Mouse (Mus musculus) lung, postnatal 0 days (tissue): ENCODE results near the gene Fam196b. TPM values are rescaled to one million over a fixed set of nuclear protein-coding genes. Genes with fewer than 3 reads are reported as not detected.

Experiments
- ATAC-seq: fragments of 200-750 bp; cut with Nextera tagmentation; 2 replicates; pipeline ENCODE4 v1.8.0; 2017; ENCODE audit warnings: moderate library complexity
- DNase-seq: peaks from one replicate; pipeline ENCODE4 v3.0.0-alpha.2; 2016; ENCODE audit warnings: low spot score
- H3K27ac ChIP-seq: fragments of 300-500 bp; sonication (generic); 2 replicates; pipeline ENCODE4 v1.5.1; 2014; ENCODE audit warnings: antibody characterized with exemption, mild to moderate bottlenecking, low read length, mixed read lengths
- H3K27me3 ChIP-seq: fragments of 300-500 bp; sonication (generic); replicated peaks from 2 replicates; pipeline ENCODE4 v1.6.1; 2014; ENCODE audit warnings: low read length, mixed read lengths; ENCODE audit not compliant: insufficient read depth
- H3K36me3 ChIP-seq: fragments of 300-500 bp; sonication (generic); 2 replicates; pipeline ENCODE4 v1.6.1; 2014; ENCODE audit warnings: low read length, mixed read lengths; ENCODE audit not compliant: insufficient read depth
- H3K4me1 ChIP-seq: fragments of 300-500 bp; sonication (generic); 2 replicates; pipeline ENCODE4 v1.6.1; 2014; ENCODE audit warnings: antibody characterized with exemption, low read depth, low read length, mixed read lengths; ENCODE audit not compliant: insufficient read depth
- H3K4me2 ChIP-seq: fragments of 300-500 bp; sonication (generic); replicated peaks from 2 replicates; pipeline ENCODE4 v1.6.1; 2014; ENCODE audit warnings: low read depth, mild to moderate bottlenecking, low read length, moderate library complexity, mixed read lengths
- H3K4me3 ChIP-seq: fragments of 300-500 bp; sonication (generic); 2 replicates; pipeline ENCODE4 v1.5.1; 2014; ENCODE audit warnings: low read depth, low read length
- H3K9ac ChIP-seq: fragments of 300-500 bp; sonication (generic); replicated peaks from 2 replicates; pipeline ENCODE4 v1.6.1; 2014; ENCODE audit warnings: low read depth, mild to moderate bottlenecking
- H3K9me3 ChIP-seq: fragments of 300-500 bp; sonication (generic); 2 replicates; pipeline ENCODE4 v1.6.1; 2016; ENCODE audit warnings: low read length, mixed read lengths
- CTCF ChIP-seq: IDR thresholded peaks from 2 replicates; pipeline ENCODE4 v1.5.1; 2016; ENCODE audit warnings: antibody characterized with exemption, mild to moderate bottlenecking
- EP300 ChIP-seq: IDR thresholded peaks from 2 replicates; pipeline ENCODE4 v1.6.1; 2016; ENCODE audit warnings: antibody characterized with exemption, mild to moderate bottlenecking, control low read depth
- WGBS: fragments of 180-500 bp; shearing (Covaris S2); extraction: QIAGEN DNeasy Blood & Tissue Kit; methylation state at CpG from one replicate; pipeline ENCODE4 v1.1.7; 2014; 5-methylcytosine and 5-hydroxymethylcytosine counted together
- polyA plus RNA-seq: library from polyadenylated mRNA; unstranded; fragments of >200 nt; fragmentation: Nextera tagmentation; extraction: Ambion mirVana; gene quantifications from 2 replicates; pipeline ENCODE4 v1.2.1, GENCODE M21; 2015

Fam196b gene
- polyA plus RNA-seq, 1 experiment from 2014 or later = 0.08 TPM

DNA sequence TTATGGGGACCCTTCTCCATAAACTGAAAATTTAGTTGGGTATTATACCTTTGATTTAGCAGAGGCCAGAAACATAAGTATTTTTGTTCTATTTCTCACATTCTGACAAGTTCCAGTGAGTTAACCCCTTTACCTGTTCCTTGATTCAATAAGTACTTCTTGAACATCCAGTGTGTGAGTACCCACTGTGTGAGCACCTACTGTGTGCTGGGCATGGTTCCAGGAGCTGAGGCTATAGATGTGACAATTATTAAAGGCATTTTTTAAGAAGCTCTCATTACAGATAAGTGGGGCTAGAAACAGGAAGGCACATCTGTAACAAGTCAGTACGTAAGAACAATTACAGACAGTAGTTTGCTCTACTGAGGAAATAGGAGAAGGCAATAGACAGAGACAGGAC is 4.7 kb downstream of the Fam196b start:
- WGBS = 53% methylated on average over 1 of the region's 1 CpGs
- H3K4me2 ChIP-seq = no peak overlapping the region
- H3K27me3 ChIP-seq = no peaks in the 10 kb centered on the region
- no peak overlapping the region for H3K27ac ChIP-seq
- H3K4me1 ChIP-seq = no peaks in the 10 kb centered on the region
- H3K36me3 ChIP-seq = no peaks in the 10 kb centered on the region
- no peak overlapping the region for H3K9ac ChIP-seq
- H3K4me3 ChIP-seq = no peak overlapping the region
- no peak for ATAC-seq
- DNase-seq = no peak
- H3K9me3 ChIP-seq = no peaks in the 10 kb centered on the region
- TF ChIP-seq EP300 (no peak), CTCF (no peak)

DNA sequence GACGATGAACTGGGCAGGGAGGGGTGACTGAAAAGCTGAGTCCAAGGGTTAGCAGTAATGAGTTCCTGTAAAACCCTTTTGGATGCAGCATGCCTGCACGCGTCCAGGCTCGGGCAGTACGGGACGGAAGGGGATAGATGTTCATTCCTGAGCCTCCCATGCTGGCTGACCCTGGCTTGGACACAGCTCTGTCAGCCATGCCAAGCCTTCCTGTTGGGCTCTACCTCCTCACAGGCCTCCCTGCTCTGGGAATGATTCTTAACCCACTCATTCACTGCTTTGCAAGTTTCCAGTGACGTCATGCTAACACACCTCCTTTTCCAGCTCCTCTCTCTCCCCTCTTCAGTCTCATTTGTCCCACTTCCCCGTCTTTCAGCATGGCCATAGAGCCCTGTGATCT is 9.0 kb downstream of the Fam196b start:
- TF ChIP-seq EP300 (no peak), CTCF (no peak)
- ATAC-seq = no peak
- Histone ChIP-seq H3K9ac (no peak overlapping the region), H3K4me2 (no peak overlapping the region), H3K36me3 (no peaks in the 10 kb centered on the region), H3K4me1 (no peaks in the 10 kb centered on the region), H3K4me3 (no peak overlapping the region), H3K9me3 (no peaks in the 10 kb centered on the region), H3K27ac (no peak overlapping the region), H3K27me3 (no peaks in the 10 kb centered on the region)
- WGBS = 69% methylated on average over 8 of the region's 8 CpGs
- no peak for DNase-seq

GRCm38 (mm10) chr11:34332344-34333031 is 17.9 kb downstream of the Fam196b start:
- no peak overlapping the region for H3K9ac ChIP-seq
- no peaks in the 10 kb centered on the region; the same call in 1 of the 2 replicates for H3K27me3 ChIP-seq
- H3K36me3 ChIP-seq = no peaks in the 10 kb centered on the region
- TF ChIP-seq CTCF (no peak), EP300 (no peak)
- no peaks in the 10 kb centered on the region for H3K4me1 ChIP-seq
- DNase-seq (no peak), ATAC-seq (no peak)
- no peak overlapping the region for H3K4me2 ChIP-seq
- H3K9me3 ChIP-seq = no peaks in the 10 kb centered on the region
- 56% methylated on average over 7 of the region's 7 CpGs for WGBS
- H3K4me3 ChIP-seq = no peak overlapping the region
- no peak overlapping the region for H3K27ac ChIP-seq

GRCm38 (mm10) chr11:34337907-34338306 is 23.3 kb downstream of the Fam196b start:
- H3K9ac ChIP-seq = no peak overlapping the region
- H3K27ac ChIP-seq = no peak overlapping the region
- H3K4me3 ChIP-seq = no peak overlapping the region
- TF ChIP-seq EP300 (no peak), CTCF (peak; percentile 29)
- 64% methylated on average over 1 of the region's 1 CpGs for WGBS
- H3K9me3 ChIP-seq = no peaks in the 10 kb centered on the region
- no peak overlapping the region for H3K4me2 ChIP-seq
- no peaks in the 10 kb centered on the region for H3K36me3 ChIP-seq
- DNase-seq (no peak), ATAC-seq (no peak)
- H3K4me1 ChIP-seq = no peaks in the 10 kb centered on the region
- no peaks in the 10 kb centered on the region for H3K27me3 ChIP-seq

GRCm38 (mm10) chr11:34339693-34340092 is 25.1 kb downstream of the Fam196b start:
- Histone ChIP-seq H3K9ac (no peak overlapping the region), H3K4me2 (no peak overlapping the region), H3K4me1 (no peaks in the 10 kb centered on the region), H3K27ac (no peak overlapping the region), H3K36me3 (no peaks in the 10 kb centered on the region), H3K4me3 (no peak overlapping the region), H3K27me3 (no peaks in the 10 kb centered on the region), H3K9me3 (no peaks in the 10 kb centered on the region)
- WGBS = 54% methylated on average over 5 of the region's 5 CpGs
- DNase-seq = no peak
- TF ChIP-seq CTCF = no peak
- TF ChIP-seq EP300 = no peak
- ATAC-seq = no peak

DNA sequence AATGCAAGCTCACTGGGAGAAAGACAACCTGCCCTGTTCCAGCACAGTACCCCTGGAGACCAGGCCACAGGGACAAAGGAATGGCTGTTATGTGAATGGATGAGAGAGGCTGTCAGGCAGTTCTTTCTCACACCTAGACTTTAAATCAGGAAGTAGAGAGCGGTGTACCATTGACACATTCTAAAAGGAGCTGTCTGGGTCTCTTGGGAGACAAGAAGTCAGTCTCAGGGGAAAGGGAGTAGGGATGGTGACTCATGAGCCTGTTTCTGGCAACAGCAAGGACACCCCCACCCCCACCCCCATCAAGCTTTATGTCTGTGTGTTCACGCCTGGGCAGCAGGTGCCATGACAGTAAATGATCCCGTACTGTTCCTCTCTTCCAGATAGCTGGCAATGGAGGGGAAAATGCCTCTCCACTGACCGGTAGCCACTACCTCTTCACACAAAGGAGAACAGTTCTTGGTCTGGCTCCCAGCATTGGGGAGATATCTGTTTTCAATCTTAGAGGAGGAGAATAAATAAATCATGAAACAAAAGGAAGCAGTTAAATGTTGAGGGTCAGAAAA is 29.2 kb downstream of the Fam196b start:
- H3K27me3 ChIP-seq = no peaks in the 10 kb centered on the region
- H3K9me3 ChIP-seq = no peaks in the 10 kb centered on the region
- no peak overlapping the region for H3K4me2 ChIP-seq
- no peaks in the 10 kb centered on the region for H3K36me3 ChIP-seq
- no peak overlapping the region for H3K4me3 ChIP-seq
- TF ChIP-seq CTCF = no peak
- no peak for TF ChIP-seq EP300
- WGBS = 65% methylated on average over 4 of the region's 4 CpGs
- no peak overlapping the region for H3K9ac ChIP-seq
- ATAC-seq (no peak), DNase-seq (no peak)
- H3K27ac ChIP-seq = no peak overlapping the region
- H3K4me1 ChIP-seq = no peaks in the 10 kb centered on the region
